Mouse (Mus musculus) lung, embryonic 16.5 days (tissue): Measurements from ENCODE around the gene Uxs1. TPM values are rescaled to one million over a fixed set of nuclear protein-coding genes. Genes with fewer than 3 reads are reported as not detected.

Experiments used
- ATAC-seq: fragments of 200-750 bp; cut with Nextera tagmentation; 2 replicates; pipeline ENCODE4 v1.8.0; 2017; ENCODE audit warnings: low read depth, mild to moderate bottlenecking, moderate library complexity
- H3K27ac ChIP-seq: fragments of 300-500 bp; sonication (generic); 2 replicates; pipeline ENCODE4 v1.5.1; 2014; ENCODE audit warnings: mild to moderate bottlenecking, control low read depth, low read length
- H3K27me3 ChIP-seq: fragments of 300-500 bp; sonication (generic); 2 replicates; pipeline ENCODE4 v1.6.1; 2014; ENCODE audit warnings: low read depth, low read length, mixed read lengths; ENCODE audit not compliant: control insufficient read depth, insufficient read depth
- H3K36me3 ChIP-seq: fragments of 300-500 bp; sonication (generic); 2 replicates; pipeline ENCODE4 v1.6.1; 2014; ENCODE audit warnings: low read length; ENCODE audit not compliant: control insufficient read depth, insufficient read depth
- H3K4me1 ChIP-seq: fragments of 300-500 bp; sonication (generic); replicated peaks from 2 replicates; pipeline ENCODE4 v1.6.1; 2014; ENCODE audit warnings: low read length, mixed read lengths; ENCODE audit not compliant: control insufficient read depth, insufficient read depth
- H3K4me2 ChIP-seq: fragments of 300-500 bp; sonication (generic); 2 replicates; pipeline ENCODE4 v1.6.1; 2014; ENCODE audit warnings: low read depth, low read length, control low read depth
- H3K4me3 ChIP-seq: fragments of 300-500 bp; sonication (generic); 2 replicates; pipeline ENCODE4 v1.5.1; 2014; ENCODE audit warnings: mild to moderate bottlenecking, low read length, control low read depth
- H3K9ac ChIP-seq: fragments of 300-500 bp; sonication (generic); 2 replicates; pipeline ENCODE4 v1.6.1; 2014; ENCODE audit warnings: low read length, control low read depth
- H3K9me3 ChIP-seq: fragments of 300-500 bp; sonication (generic); 2 replicates; pipeline ENCODE4 v1.6.1; 2016; ENCODE audit warnings: low read length; ENCODE audit not compliant: control insufficient read depth
- WGBS: fragments of 180-500 bp; shearing (Covaris S2); extraction: QIAGEN DNeasy Blood & Tissue Kit; methylation state at CpG from one replicate; pipeline ENCODE4 v1.1.7; 2014; 5-methylcytosine and 5-hydroxymethylcytosine counted together
- polyA plus RNA-seq: library from polyadenylated mRNA; unstranded; fragments of >200 nt; fragmentation: Nextera tagmentation; extraction: Ambion mirVana; gene quantifications from 2 replicates; pipeline ENCODE4 v1.2.1, GENCODE M21; 2015

The Uxs1 gene
- 25.6 and 28.6 TPM in 2 replicates for polyA plus RNA-seq

- H3K36me3 ChIP-seq = no peaks in the 10 kb centered on the region
- no peaks in the 10 kb centered on the region for H3K27me3 ChIP-seq
- peak within 1 kb of the TSS; percentile 91 for H3K4me3 ChIP-seq
- H3K9ac ChIP-seq = peak within 1 kb of the TSS; percentile 92
- H3K9me3 ChIP-seq = no peaks in the 10 kb centered on the region
- peak within 1 kb of the TSS; percentile 83 for H3K27ac ChIP-seq
- H3K4me2 ChIP-seq = peak within 1 kb of the TSS; percentile 88
- peaks cover 6% of the 10 kb centered on the region for H3K4me1 ChIP-seq
- under 1% methylated on average over 39 of the region's 41 CpGs for WGBS
- ATAC-seq = peak; percentile 99
These were observed at the start of gene Uxs1 for GRCm38 (mm10) chr1:43827763-43828194. Gene Uxs1, minus strand, starts transcription at chr1:43827800.

DNA sequence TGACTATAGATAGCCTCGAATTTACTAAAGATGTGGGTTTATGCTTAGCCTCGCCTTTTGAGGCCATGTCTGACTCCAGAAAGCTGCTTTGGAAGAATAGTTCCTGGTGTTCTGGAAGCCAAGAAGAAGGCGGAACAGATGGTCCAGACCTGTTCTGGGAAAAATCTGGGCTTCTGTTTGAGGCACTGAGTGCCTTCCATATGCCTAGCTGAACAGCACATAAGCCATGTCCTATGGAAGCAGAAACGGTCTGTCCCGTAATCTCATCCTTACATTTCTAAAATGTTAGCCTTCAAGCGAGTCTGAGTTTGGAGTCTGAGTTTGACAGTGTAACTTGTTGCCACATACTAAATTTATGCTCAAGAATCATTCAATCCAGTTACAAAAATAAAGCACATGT, 49.6 kb upstream of the Uxs1 start:
- Histone ChIP-seq H3K36me3 (no peaks in the 10 kb centered on the region), H3K9ac (no peak overlapping the region), H3K4me3 (no peak overlapping the region), H3K27me3 (no peaks in the 10 kb centered on the region), H3K4me1 (no peaks in the 10 kb centered on the region), H3K27ac (no peak overlapping the region), H3K4me2 (no peak overlapping the region), H3K9me3 (no peaks in the 10 kb centered on the region)
- WGBS = 81% methylated on average over 6 of the region's 6 CpGs
- ATAC-seq = no peak

DNA sequence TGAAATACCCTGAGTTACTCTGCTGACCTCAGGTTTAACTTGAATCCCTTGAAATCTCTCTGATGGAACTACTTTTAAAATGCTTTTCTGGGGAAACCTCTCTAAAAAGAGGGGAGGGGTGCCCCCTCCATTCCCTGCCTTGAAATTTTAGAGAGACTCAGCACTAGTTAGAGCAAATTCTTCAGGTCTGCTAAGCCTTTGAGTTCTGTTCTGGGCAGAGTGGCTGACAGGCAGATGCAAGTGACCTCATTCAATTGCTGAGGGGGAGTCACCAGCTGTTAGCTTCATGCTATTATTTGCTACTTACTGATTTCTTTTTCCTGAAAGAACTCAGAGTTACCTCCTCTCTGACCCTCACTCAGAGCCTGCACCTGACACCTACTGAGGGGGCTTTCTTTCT, 43.5 kb upstream of the Uxs1 start:
- no peak for ATAC-seq
- Histone ChIP-seq H3K9ac (no peak overlapping the region), H3K27ac (no peak overlapping the region), H3K4me3 (no peak overlapping the region), H3K4me1 (no peaks in the 10 kb centered on the region), H3K4me2 (no peak overlapping the region), H3K9me3 (no peaks in the 10 kb centered on the region), H3K27me3 (no peaks in the 10 kb centered on the region), H3K36me3 (no peaks in the 10 kb centered on the region)

- no peaks in the 10 kb centered on the region for H3K9me3 ChIP-seq
- no peak overlapping the region for H3K4me3 ChIP-seq
- H3K4me1 ChIP-seq = no peaks in the 10 kb centered on the region
- H3K4me2 ChIP-seq = no peak overlapping the region
- H3K27me3 ChIP-seq = no peaks in the 10 kb centered on the region
- 67% methylated on average over 1 of the region's 1 CpGs for WGBS
- no peak for ATAC-seq
- no peak overlapping the region for H3K27ac ChIP-seq
- no peaks in the 10 kb centered on the region for H3K36me3 ChIP-seq
- no peak overlapping the region for H3K9ac ChIP-seq
These were observed 40.9 kb upstream of the Uxs1 start for GRCm38 (mm10) chr1:43868510-43868909.

GRCm38 (mm10) chr1:43864758-43865157, 37.2 kb upstream of the Uxs1 start:
- no peak for ATAC-seq
- H3K36me3 ChIP-seq = no peaks in the 10 kb centered on the region

DNA sequence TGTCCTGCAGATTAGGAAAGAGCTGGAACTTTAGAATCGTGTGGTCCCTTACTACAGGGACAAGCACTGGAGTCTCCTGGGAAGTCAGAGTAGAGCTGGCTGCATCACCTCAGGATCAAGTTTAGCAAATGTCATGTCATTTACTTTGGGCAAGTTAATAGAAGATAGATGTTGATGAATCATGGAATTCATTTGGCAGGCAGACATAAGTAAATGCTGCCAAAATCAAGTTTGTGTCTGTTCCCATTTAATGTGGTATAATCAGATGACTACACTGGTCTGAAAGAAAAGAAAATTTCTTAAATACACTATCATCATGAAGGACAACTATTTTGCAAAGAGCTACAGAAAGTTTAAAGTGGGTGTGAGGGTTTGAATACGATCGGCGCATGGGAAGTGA, 35.0 kb upstream of the Uxs1 start:
- no peak for ATAC-seq
- Histone ChIP-seq H3K4me2 (no peak overlapping the region), H3K9ac (no peak overlapping the region), H3K9me3 (no peaks in the 10 kb centered on the region), H3K27me3 (no peaks in the 10 kb centered on the region), H3K36me3 (no peaks in the 10 kb centered on the region), H3K4me3 (no peak overlapping the region), H3K4me1 (no peaks in the 10 kb centered on the region), H3K27ac (no peak overlapping the region)
- WGBS = 81% methylated on average over 4 of the region's 4 CpGs

More at GRCm38 (mm10) chr1:43864758-43865157, 37.2 kb upstream of the Uxs1 start:
- H3K4me3 ChIP-seq = no peak overlapping the region
- H3K4me1 ChIP-seq = no peaks in the 10 kb centered on the region
- no peak overlapping the region for H3K27ac ChIP-seq
- H3K4me2 ChIP-seq = no peak overlapping the region
- H3K9ac ChIP-seq = no peak overlapping the region
- H3K9me3 ChIP-seq = no peaks in the 10 kb centered on the region
- H3K27me3 ChIP-seq = no peaks in the 10 kb centered on the region

- no peaks in the 10 kb centered on the region for H3K36me3 ChIP-seq
- H3K9ac ChIP-seq = no peak overlapping the region
- no peak overlapping the region for H3K27ac ChIP-seq
- WGBS = 43% methylated on average over 5 of the region's 5 CpGs
- no peaks in the 10 kb centered on the region for H3K4me1 ChIP-seq
- no peak overlapping the region for H3K4me3 ChIP-seq
- no peaks in the 10 kb centered on the region for H3K27me3 ChIP-seq
- H3K9me3 ChIP-seq = no peaks in the 10 kb centered on the region
- no peak overlapping the region for H3K4me2 ChIP-seq
- peak; percentile 51; the same call in 1 of the 2 replicates for ATAC-seq
These were observed 31.4 kb upstream of the Uxs1 start for GRCm38 (mm10) chr1:43858988-43859387.

DNA sequence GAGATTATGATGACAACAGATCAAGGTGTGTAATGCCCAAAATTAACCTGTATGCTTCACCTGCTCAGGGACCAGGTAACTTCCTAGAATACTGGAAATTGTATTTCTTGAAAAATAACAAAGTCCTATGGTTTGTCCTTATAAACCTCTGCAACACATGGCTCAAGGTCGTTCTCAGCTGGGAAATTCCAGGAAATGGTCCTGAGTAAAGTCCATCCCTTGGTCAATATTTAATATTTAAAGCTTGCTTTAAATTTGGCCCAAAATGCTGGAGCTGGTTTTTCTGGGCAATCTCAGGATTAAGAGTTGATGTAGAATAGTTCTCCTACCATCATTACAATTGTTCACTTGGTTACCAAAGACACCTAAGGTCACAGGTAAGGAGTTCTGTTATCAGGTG, 30.1 kb upstream of the Uxs1 start:
- no peaks in the 10 kb centered on the region for H3K4me1 ChIP-seq
- no peak overlapping the region for H3K4me3 ChIP-seq
- no peak overlapping the region for H3K4me2 ChIP-seq
- no peaks in the 10 kb centered on the region for H3K36me3 ChIP-seq
- H3K9ac ChIP-seq = no peak overlapping the region
- H3K27me3 ChIP-seq = no peaks in the 10 kb centered on the region
- H3K9me3 ChIP-seq = no peaks in the 10 kb centered on the region
- ATAC-seq = no peak
- WGBS = 53% methylated on average over 1 of the region's 1 CpGs
- no peak overlapping the region for H3K27ac ChIP-seq

- no peaks in the 10 kb centered on the region for H3K9me3 ChIP-seq
- no peak overlapping the region for H3K27ac ChIP-seq
- H3K27me3 ChIP-seq = no peaks in the 10 kb centered on the region
- 0 out of 2 replicates have a peak, but pooled peaks have one; percentile 20 for ATAC-seq
- WGBS = 36% methylated on average over 1 of the region's 1 CpGs
- H3K4me3 ChIP-seq = no peak overlapping the region
- H3K36me3 ChIP-seq = no peaks in the 10 kb centered on the region
- no peaks in the 10 kb centered on the region for H3K4me1 ChIP-seq
- H3K4me2 ChIP-seq = no peak overlapping the region
- no peak overlapping the region for H3K9ac ChIP-seq
These were observed 28.0 kb upstream of the Uxs1 start for GRCm38 (mm10) chr1:43855591-43855990.

DNA sequence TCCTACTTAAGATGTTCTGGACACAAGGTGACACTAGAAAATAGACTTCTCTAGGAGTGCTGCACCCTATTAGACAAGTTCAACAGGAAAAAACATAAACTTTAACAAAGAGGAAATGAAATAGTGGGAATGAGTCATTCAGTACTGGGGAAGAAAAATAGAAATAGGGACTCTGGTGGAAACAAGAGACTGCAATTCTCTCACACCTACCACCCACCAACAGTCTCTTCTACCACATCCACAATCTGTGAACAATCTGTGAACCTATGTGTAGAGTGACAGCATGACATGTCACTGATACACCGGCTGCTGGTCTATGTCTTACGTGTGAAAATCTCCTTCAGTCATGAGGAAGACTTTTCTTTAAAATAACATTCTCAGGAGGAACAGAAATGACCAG, 15.8 kb upstream of the Uxs1 start:
- Histone ChIP-seq H3K4me3 (no peak overlapping the region), H3K9ac (no peak overlapping the region), H3K27me3 (no peaks in the 10 kb centered on the region), H3K4me2 (no peak overlapping the region), H3K27ac (no peak overlapping the region), H3K36me3 (no peaks in the 10 kb centered on the region), H3K4me1 (no peaks in the 10 kb centered on the region), H3K9me3 (no peaks in the 10 kb centered on the region)
- no peak for ATAC-seq
- 75% methylated on average over 2 of the region's 2 CpGs for WGBS
